Mouse (Mus musculus) hindbrain, embryonic 15.5 days (tissue): Measurements from ENCODE around the gene Eif1b. TPM values are rescaled to one million over a fixed set of nuclear protein-coding genes. Genes with fewer than 3 reads are reported as not detected.
A peak's percentile ranks its signal among the peaks of the same experiment; 100 is the strongest.
"Not testable (repeated sequence)": the region's sequence is repeated elsewhere in the genome, so short reads cannot be mapped to it uniquely, and the experiment has no call there.

Experiments
- ATAC-seq: fragments of 200-750 bp; cut with Nextera tagmentation; 2 replicates; pipeline ENCODE4 v1.8.0; 2017; ENCODE audit warnings: low read depth, moderate number of reproducible peaks, moderate TSS enrichment; ENCODE audit not compliant: low FRiP score
- H3K27ac ChIP-seq: fragments of 300-500 bp; sonication (generic); replicated peaks from 2 replicates; pipeline ENCODE4 v1.5.1; 2015; ENCODE audit warnings: mild to moderate bottlenecking, inconsistent platforms
- H3K27me3 ChIP-seq: fragments of 300-500 bp; sonication (generic); 2 replicates; pipeline ENCODE4 v1.6.1; 2015; ENCODE audit warnings: control low read depth, inconsistent platforms
- H3K36me3 ChIP-seq: fragments of 300-500 bp; sonication (generic); 2 replicates; pipeline ENCODE4 v1.6.1; 2015; ENCODE audit warnings: control low read depth, inconsistent platforms
- H3K4me1 ChIP-seq: fragments of 300-500 bp; sonication (generic); replicated peaks from 2 replicates; pipeline ENCODE4 v1.6.1; 2015; ENCODE audit warnings: control low read depth, inconsistent platforms
- H3K4me2 ChIP-seq: fragments of 300-500 bp; sonication (generic); 2 replicates; pipeline ENCODE4 v1.6.1; 2015; ENCODE audit warnings: moderate library complexity, mild to moderate bottlenecking, inconsistent platforms
- H3K4me3 ChIP-seq: fragments of 300-500 bp; sonication (generic); 2 replicates; pipeline ENCODE4 v1.5.1; 2015; ENCODE audit warnings: mild to moderate bottlenecking, inconsistent platforms
- H3K9ac ChIP-seq: fragments of 300-500 bp; sonication (generic); 2 replicates; pipeline ENCODE4 v1.6.1; 2015; ENCODE audit warnings: inconsistent platforms
- H3K9me3 ChIP-seq: fragments of 300-500 bp; sonication (generic); 2 replicates; pipeline ENCODE4 v1.6.1; 2016; ENCODE audit warnings: control low read depth, inconsistent platforms
- WGBS: fragments of 180-500 bp; shearing (Covaris S2); methylation state at CpG from one replicate; pipeline ENCODE4 v1.1.7; 2015; 5-methylcytosine and 5-hydroxymethylcytosine counted together
- polyA plus RNA-seq: library from polyadenylated mRNA; unstranded; fragments of >200 nt; fragmentation: Nextera tagmentation; extraction: Ambion mirVana; gene quantifications from 2 replicates; pipeline ENCODE4 v1.2.1, GENCODE M21; 2015

Eif1b gene
- polyA plus RNA-seq, 1 experiment from 2014 or later, result 285 TPM

DNA sequence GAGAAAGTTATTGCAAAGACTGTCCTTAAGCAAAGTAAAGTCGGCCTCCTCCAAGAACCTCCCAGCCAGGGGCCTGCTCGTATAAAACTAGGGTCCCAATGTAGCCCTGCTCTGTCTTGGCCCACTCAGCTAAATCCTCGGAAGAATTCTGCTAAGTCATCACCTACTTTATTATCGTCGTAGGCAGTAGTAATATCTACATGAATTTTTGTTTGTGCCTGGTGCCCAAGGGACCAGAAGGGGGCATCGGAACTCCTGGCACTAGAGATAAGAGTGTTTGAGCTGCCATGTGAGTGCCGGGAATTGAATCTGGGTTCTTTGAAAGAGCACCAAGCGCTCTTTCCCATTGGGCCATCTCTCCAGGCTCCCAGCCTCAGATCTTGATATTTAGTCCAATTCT, 35.9 kb downstream of the Eif1b start:
- H3K27ac ChIP-seq, result no peak overlapping the region
- WGBS, result 93% methylated on average over 8 of the region's 8 CpGs
- H3K4me2 ChIP-seq, result no peak overlapping the region
- H3K36me3 ChIP-seq, result no peaks in the 10 kb centered on the region
- H3K27me3 ChIP-seq, result no peaks in the 10 kb centered on the region
- no peak for ATAC-seq
- H3K9ac ChIP-seq, result no peak overlapping the region
- no peaks in the 10 kb centered on the region for H3K9me3 ChIP-seq
- H3K4me1 ChIP-seq, result no peaks in the 10 kb centered on the region
- no peak overlapping the region for H3K4me3 ChIP-seq

DNA sequence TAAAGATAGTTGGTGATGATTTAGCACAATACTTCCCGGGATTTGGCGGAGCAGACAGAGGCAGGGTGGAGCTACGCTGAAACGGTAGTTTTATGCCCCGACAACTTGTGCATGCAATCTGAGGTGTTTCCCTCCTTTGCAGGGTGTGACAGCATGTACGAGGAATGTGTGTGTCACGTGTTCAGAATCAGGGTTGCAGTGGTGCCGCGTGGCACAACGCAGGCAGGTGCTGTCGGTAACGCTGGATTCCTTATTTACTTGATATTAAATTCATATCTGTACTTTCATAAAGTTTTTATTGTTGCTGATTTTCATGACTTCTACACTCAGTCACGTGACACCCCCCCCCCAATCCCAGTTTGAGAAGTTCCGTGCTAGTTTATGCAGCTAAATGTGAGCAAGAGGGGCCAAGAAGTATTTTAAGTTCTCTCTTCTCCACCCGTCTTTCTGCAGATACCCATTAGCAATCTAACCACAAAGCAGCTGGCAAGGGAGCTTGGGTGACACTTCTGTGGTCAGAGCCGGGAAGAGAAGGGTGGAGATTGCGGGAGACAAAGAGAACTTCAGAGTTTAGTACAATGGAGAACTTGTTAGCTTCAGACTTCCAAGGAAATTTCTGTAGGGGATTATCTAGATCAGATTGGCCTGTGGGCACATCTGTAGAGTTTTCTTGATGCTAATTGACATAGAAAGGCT, 36.9 kb downstream of the Eif1b start:
- H3K4me2 ChIP-seq, result no peak overlapping the region
- no peaks in the 10 kb centered on the region for H3K9me3 ChIP-seq
- 91% methylated on average over 17 of the region's 17 CpGs for WGBS
- no peaks in the 10 kb centered on the region for H3K36me3 ChIP-seq
- H3K9ac ChIP-seq, result no peak overlapping the region
- no peak overlapping the region for H3K4me3 ChIP-seq
- no peaks in the 10 kb centered on the region for H3K4me1 ChIP-seq
- no peak overlapping the region for H3K27ac ChIP-seq
- no peaks in the 10 kb centered on the region for H3K27me3 ChIP-seq
- ATAC-seq, result no peak

DNA sequence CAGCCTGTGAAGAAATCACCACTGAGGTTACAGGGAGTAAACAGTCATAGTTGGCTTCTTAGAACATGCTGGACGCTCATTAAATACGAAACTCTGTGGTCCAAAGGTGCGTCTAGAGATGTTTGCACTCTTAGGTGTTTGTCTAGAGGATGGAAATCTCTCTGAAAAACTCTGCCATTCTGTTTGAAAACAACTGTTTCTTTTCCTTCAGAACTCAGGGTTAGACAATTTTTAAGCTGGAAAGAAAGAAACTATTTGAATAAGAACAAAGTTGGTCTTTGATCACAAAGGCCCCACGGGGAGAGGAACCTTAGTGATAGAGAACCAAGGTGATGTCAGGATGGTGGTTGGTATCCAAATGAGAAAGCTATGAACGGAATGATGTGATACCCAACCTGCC, 38.4 kb downstream of the Eif1b start:
- no peak overlapping the region for H3K27ac ChIP-seq
- no peak for ATAC-seq
- H3K9ac ChIP-seq, result no peak overlapping the region
- no peak overlapping the region for H3K4me3 ChIP-seq
- H3K36me3 ChIP-seq, result no peaks in the 10 kb centered on the region
- no peaks in the 10 kb centered on the region for H3K9me3 ChIP-seq
- WGBS, result 86% methylated on average over 5 of the region's 5 CpGs
- no peaks in the 10 kb centered on the region for H3K27me3 ChIP-seq
- no peaks in the 10 kb centered on the region for H3K4me1 ChIP-seq
- no peak overlapping the region for H3K4me2 ChIP-seq

DNA sequence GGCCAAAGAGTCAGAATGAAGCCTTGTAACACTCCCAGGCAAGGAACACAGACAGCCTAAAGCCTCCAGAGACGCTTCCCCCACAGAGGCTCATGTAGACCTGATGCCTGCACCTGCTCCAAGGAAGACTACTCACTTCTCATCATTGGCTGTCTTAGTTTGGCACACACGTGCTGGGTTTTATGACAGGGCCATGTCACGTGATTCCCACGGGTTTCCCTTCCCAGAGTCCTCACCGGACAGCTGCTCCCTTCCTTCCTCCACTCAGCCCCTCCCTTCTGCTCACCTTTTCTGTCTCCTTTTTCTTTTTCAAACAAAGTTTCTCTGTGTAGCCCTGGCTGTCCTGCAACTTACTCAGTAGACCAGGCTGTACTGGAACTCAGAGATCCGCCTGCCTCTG, 40.0 kb downstream of the Eif1b start:
- Histone ChIP-seq H3K36me3 (no peaks in the 10 kb centered on the region), H3K4me3 (no peak overlapping the region), H3K27ac (no peak overlapping the region), H3K9me3 (no peaks in the 10 kb centered on the region), H3K4me1 (no peaks in the 10 kb centered on the region), H3K27me3 (no peaks in the 10 kb centered on the region), H3K4me2 (no peak overlapping the region), H3K9ac (no peak overlapping the region)
- WGBS, result 82% methylated on average over 6 of the region's 6 CpGs
- no peak for ATAC-seq

DNA sequence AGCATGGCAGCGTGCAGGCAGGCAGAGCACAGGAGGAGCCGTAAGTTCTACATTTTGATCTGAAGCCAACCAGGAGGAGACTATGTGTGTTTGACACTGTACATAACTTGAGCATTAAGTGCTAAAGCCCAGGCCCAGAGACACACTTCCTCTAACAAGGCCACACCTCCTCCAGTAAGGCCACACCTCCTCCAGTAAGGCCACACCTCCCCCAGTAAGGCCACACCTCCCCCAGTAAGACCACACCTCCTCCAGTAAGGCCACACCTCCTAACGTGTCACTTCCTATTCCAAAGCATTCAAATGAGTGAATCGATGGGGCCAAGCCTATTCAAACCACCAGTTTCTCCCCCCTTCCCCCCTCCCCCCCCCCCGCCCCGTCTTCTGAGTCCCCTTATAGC, 40.7 kb downstream of the Eif1b start:
- Histone ChIP-seq H3K4me3 (no peak overlapping the region), H3K27me3 (no peaks in the 10 kb centered on the region), H3K4me1 (no peaks in the 10 kb centered on the region), H3K9ac (no peak overlapping the region), H3K9me3 (no peaks in the 10 kb centered on the region), H3K27ac (no peak overlapping the region), H3K4me2 (no peak overlapping the region), H3K36me3 (no peaks in the 10 kb centered on the region)
- WGBS, result 91% methylated on average over 6 of the region's 6 CpGs
- no peak for ATAC-seq

DNA sequence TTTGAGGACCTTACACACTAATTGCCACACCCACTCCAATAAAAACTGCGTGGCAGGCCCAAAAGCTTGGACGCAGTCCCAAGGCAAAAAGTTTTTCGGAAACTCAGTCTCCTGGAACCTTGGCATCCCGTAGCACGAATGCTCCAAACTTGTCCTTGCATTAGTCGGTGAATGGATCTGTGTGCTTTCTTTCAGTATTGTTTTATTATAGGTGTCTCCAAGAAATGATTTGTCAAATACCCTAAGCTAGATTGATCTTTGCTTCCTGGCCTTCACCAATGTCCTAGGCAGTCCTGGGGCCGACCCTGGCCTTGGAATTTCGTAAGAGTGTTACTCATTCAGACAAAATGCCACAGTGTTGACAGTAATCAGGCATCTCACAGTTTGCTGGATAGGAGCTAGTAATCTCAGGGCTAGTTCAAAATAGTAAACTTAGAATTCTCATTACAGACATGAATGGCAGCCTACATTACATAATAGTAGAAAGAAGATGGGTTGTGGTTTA, 41.5 kb downstream of the Eif1b start:
- not testable (repeated sequence) for H3K36me3 ChIP-seq, H3K9me3 ChIP-seq, H3K4me3 ChIP-seq, H3K27me3 ChIP-seq, H3K9ac ChIP-seq, ATAC-seq, H3K4me2 ChIP-seq, H3K4me1 ChIP-seq, H3K27ac ChIP-seq
- WGBS, result 97% methylated on average over 8 of the region's 8 CpGs

DNA sequence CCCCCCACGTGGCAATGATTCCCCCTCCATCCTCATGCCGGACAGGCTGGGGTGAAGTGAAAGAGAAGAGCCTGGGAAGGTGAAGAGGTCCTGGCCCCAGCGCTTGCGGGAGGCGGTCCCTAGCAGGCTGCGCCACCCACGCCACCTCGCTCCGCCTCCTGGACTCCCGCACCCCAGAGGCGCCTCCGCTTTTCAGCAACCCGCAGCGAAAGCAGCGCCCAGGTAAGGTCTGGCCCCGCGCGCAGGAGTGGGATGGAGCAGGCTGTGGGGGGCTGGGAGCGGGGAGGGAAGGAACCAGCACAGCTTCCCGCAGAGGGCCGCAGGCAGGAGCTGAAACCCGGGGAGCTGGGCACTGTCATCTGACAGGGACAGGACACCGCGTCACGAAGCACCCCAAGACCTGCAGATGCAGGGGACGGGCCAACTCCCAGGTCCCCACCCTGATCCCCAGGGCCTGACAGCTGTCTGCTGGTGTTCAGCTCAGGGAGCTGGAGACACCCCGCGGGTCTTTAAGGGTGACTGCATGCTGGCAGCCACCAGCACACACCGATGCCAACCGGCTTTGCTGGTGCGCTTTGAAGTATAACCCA, 47.7 kb downstream of the Eif1b start, which contains the start of gene Entpd3:
Gene Entpd3, plus strand, starts transcription at position 157 of the 590 bp plus-strand sequence.
- H3K9me3 ChIP-seq, result no peaks in the 10 kb centered on the region
- H3K27ac ChIP-seq, result no peak within 1 kb of the TSS
- H3K9ac ChIP-seq, result peak within 1 kb of the TSS; percentile 67
- peak; percentile 66 for ATAC-seq
- peak within 1 kb of the TSS; percentile 94 for H3K4me2 ChIP-seq
- H3K4me1 ChIP-seq, result peaks cover 11% of the 10 kb centered on the region
- under 1% methylated on average over 31 of the region's 31 CpGs for WGBS
- peaks cover 18% of the 10 kb centered on the region; the same call in 1 of the 2 replicates for H3K27me3 ChIP-seq
- H3K4me3 ChIP-seq, result peak within 1 kb of the TSS; percentile 55
- no peaks in the 10 kb centered on the region for H3K36me3 ChIP-seq

DNA sequence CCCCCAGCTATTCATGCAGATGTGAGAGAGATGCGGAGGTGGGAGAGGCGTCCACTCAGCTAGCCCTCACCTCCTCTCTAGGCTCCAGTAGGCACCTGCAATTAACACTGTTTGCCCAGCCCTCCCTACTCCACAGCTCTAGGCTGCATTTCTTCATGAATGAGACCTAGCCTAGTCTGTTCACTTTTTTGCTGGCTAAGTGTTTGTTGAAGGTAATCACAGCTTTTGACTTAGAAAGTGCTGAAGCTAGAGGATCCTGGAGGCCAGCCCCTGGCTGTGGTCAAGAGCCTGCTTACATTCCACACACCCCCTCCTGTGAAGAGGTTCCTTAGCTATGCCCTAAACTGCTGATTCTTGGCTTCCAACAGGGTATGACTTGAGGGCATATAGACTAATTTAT, 49.4 kb downstream of the Eif1b start:
- no peak overlapping the region for H3K4me3 ChIP-seq
- WGBS, result 18% methylated on average over 2 of the region's 2 CpGs
- no peaks in the 10 kb centered on the region for H3K36me3 ChIP-seq
- peaks cover 18% of the 10 kb centered on the region; the same call in 1 of the 2 replicates for H3K27me3 ChIP-seq
- H3K9me3 ChIP-seq, result no peaks in the 10 kb centered on the region
- 0 out of 2 replicates have a peak overlapping the region, but pooled peaks have one; percentile 9 for H3K4me2 ChIP-seq
- peaks cover 11% of the 10 kb centered on the region for H3K4me1 ChIP-seq
- H3K27ac ChIP-seq, result no peak overlapping the region
- H3K9ac ChIP-seq, result no peak overlapping the region
- no peak for ATAC-seq

DNA sequence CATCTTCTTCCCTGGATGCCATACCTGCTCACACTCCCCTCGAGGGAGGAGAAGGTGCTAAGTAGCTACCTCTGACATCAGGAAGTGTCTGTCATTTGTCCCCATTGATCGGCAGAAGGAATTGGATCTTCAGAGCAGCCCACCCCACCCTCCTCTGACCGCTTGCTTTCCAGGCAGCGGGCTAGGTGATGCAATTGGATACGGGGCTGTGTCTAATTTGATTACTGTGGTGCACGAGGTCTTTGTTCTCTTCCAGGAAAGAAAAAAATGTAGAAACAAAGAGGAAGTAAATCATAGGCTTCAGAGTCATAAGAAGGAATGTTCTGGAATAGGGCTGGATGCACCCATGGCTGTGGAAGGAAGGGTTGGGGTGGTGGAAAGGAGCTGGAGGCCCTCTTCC, 50.2 kb downstream of the Eif1b start:
- H3K4me1 ChIP-seq, result peaks cover 13% of the 10 kb centered on the region
- no peak overlapping the region for H3K27ac ChIP-seq
- 24% methylated on average over 6 of the region's 6 CpGs for WGBS
- H3K4me3 ChIP-seq, result no peak overlapping the region
- H3K9me3 ChIP-seq, result no peaks in the 10 kb centered on the region
- H3K27me3 ChIP-seq, result peaks cover 18% of the 10 kb centered on the region; the same call in 1 of the 2 replicates
- H3K9ac ChIP-seq, result no peak overlapping the region
- ATAC-seq, result no peak
- H3K4me2 ChIP-seq, result no peak overlapping the region
- H3K36me3 ChIP-seq, result no peaks in the 10 kb centered on the region

Other genes starting within 250 kb of the Eif1b start
- 8.1 and 8.8 TPM in 2 replicates for gene Myrip, start 190.7 kb upstream of the Eif1b start, polyA plus RNA-seq
- 3.2 and 4.1 TPM in 2 replicates for gene Entpd3, start 47.6 kb downstream of the Eif1b start, polyA plus RNA-seq
- gene Rpl14, start 79.2 kb downstream of the Eif1b start, polyA plus RNA-seq, result 408 and 422 TPM in 2 replicates